Mouse (Mus musculus) ES-E14 (cell line): ENCODE results near the gene 5031439G07Rik. TPM values are rescaled to one million over a fixed set of nuclear protein-coding genes. Genes with fewer than 3 reads are reported as not detected.

Experiments used
- DNase-seq: peaks from one replicate; pipeline ENCODE4 v3.0.0-alpha.2; 2013; ENCODE audit warnings: low read depth, low spot score
- H3K27ac ChIP-seq: 2 replicates; pipeline ENCODE4 v1.5.1; 2012; ENCODE audit warnings: low read depth, mild to moderate bottlenecking, low read length, moderate library complexity, mixed read lengths; ENCODE audit not compliant: poor library complexity, insufficient read depth, severe bottlenecking
- H3K36me3 ChIP-seq: 2 replicates; pipeline ENCODE4 v1.6.1; 2012; ENCODE audit warnings: mild to moderate bottlenecking, low read length, moderate library complexity, mixed read lengths; ENCODE audit not compliant: control insufficient read depth, poor library complexity, insufficient read depth, severe bottlenecking
- H3K4me1 ChIP-seq, 2 experiments: fragments of 150-350 bp in 1 of 2; sonication (generic) in 1 of 2; 2 replicates each; pipeline ENCODE4 v1.6.1; 2012; ENCODE audit warnings: low read length in 2 of 2, mild to moderate bottlenecking in 1 of 2, mixed read lengths in 1 of 2; ENCODE audit not compliant: control insufficient read depth in 2 of 2, insufficient read depth in 2 of 2, poor library complexity in 1 of 2
- H3K4me3 ChIP-seq, 2 experiments: fragments of 150-350 bp in 1 of 2; sonication (generic) in 1 of 2; 2 replicates each; pipeline ENCODE4 v1.5.1; 2012; ENCODE audit warnings: low read length in 2 of 2, low read depth in 1 of 2, mild to moderate bottlenecking in 1 of 2, mixed read lengths in 1 of 2; ENCODE audit not compliant: insufficient read depth in 1 of 2, poor library complexity in 1 of 2, severe bottlenecking in 1 of 2
- H3K9ac ChIP-seq: 2 replicates; pipeline ENCODE4 v1.6.1; 2012; ENCODE audit warnings: low read depth, mild to moderate bottlenecking, low read length, mixed read lengths; ENCODE audit not compliant: poor library complexity, insufficient read depth, severe bottlenecking
- H3K9me3 ChIP-seq: fragments of 150-350 bp; sonication (generic); 2 replicates; pipeline ENCODE4 v1.6.1; 2012; ENCODE audit warnings: low read depth, mild to moderate bottlenecking, low read length; ENCODE audit not compliant: control insufficient read depth, insufficient read depth
- CHD2 ChIP-seq: IDR thresholded peaks from 2 replicates; pipeline ENCODE4 v1.6.1; 2014; ENCODE audit warnings: mild to moderate bottlenecking, low read depth, low read length, inconsistent platforms
- HCFC1 ChIP-seq: IDR thresholded peaks from 2 replicates; pipeline ENCODE4 v1.6.1; 2012; ENCODE audit warnings: low read length, inconsistent platforms, borderline replicate concordance; ENCODE audit not compliant: insufficient read depth
- MAFK ChIP-seq: IDR thresholded peaks from 2 replicates; pipeline ENCODE4 v1.6.1; 2014; ENCODE audit warnings: mild to moderate bottlenecking, low read depth, low read length, inconsistent platforms; ENCODE audit not compliant: insufficient read depth
- ZC3H11A ChIP-seq: IDR thresholded peaks from 2 replicates; pipeline ENCODE4 v1.6.1; 2012; ENCODE audit warnings: low read depth, mild to moderate bottlenecking, inconsistent platforms, low read length, borderline replicate concordance
- ZNF384 ChIP-seq: IDR thresholded peaks from 2 replicates; pipeline ENCODE4 v1.6.1; 2012; ENCODE audit warnings: low read depth, low read length, inconsistent platforms
- in situ Hi-C, 2 experiments: fragments of 600-800 bp; cut with MboI; formaldehyde crosslinking; loops; one replicate each; pipeline ENCODE4 v1.15.1; 2025; ENCODE audit warnings: low sequenced_read_pairs in 2 of 2, inconsistent platforms in 1 of 2; ENCODE audit not compliant: unreplicated experiment in 2 of 2
- total RNA-seq: library from RNA; depleted of rRNA; stranded (reverse); fragments of 300-350 nt; gene quantifications from 2 replicates; pipeline ENCODE4 v1.2.3, GENCODE M21; 2012

Gene 5031439G07Rik
- total RNA-seq, 1 experiment: 18.4 TPM

DNA sequence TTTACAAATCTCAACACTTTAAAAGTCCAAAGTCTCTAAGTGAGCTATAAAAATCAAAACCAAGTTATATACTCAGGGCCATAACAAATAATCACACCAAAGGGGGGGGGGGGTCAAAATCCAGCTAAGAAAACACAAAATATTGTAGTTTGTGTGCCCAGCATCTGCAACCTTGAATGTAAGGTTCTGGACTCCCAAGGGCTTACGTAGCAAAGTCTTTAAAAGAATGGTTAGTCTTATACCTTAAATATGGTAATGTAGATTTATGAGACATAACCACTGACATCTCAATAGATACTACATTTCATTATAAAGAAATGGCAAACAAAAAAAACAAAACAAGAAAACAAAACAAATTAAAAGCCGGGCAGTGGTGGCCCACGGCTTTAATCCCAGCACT, 68.4 kb downstream of the 5031439G07Rik start, which contains the start of gene Gm29666:
TSS of gene Gm29666 (minus strand) at position 101 of the 400 bp plus-strand sequence.
- H3K36me3 ChIP-seq: 0 out of 2 replicates have a peak, but pooled peaks cover 3% of the 10 kb centered on the region
- H3K9ac ChIP-seq: no peak within 1 kb of the TSS
- no peak for DNase-seq
- H3K4me1 ChIP-seq: peaks cover 0 to 2% of the 10 kb centered on the region in 2 experiments; a peak in 1 of 4 replicates
- H3K9me3 ChIP-seq: no peaks in the 10 kb centered on the region
- H3K4me3 ChIP-seq: no peak within 1 kb of the TSS
- H3K27ac ChIP-seq: no peak within 1 kb of the TSS
- TF ChIP-seq CHD2 (no peak), MAFK (no peak), ZNF384 (no peak), HCFC1 (no peak), ZC3H11A (no peak)
- in situ Hi-C loops: loop anchor here in 1 of 2 experiments (10.0 kb wide), 1 partner anchor 245 kb away; no protein-coding TSS in a partner anchor

- no peak for DNase-seq
- H3K9me3 ChIP-seq: 0 out of 2 replicates have a peak, but pooled peaks cover 2% of the 10 kb centered on the region
- in situ Hi-C loops: no loop called here
- no peaks in the 10 kb centered on the region; the same call in 1 of the 2 replicates for H3K36me3 ChIP-seq
- no peak overlapping the region for H3K9ac ChIP-seq
- TF ChIP-seq HCFC1 (no peak), CHD2 (no peak), ZC3H11A (no peak), MAFK (no peak), ZNF384 (no peak)
- H3K4me3 ChIP-seq: no peak overlapping the region
- H3K4me1 ChIP-seq: no peaks in the 10 kb centered on the region
- no peak overlapping the region for H3K27ac ChIP-seq
Measured at GRCm38 (mm10) chr15:84913201-84913600, 75.2 kb downstream of the 5031439G07Rik start.

GRCm38 (mm10) chr15:84903843-84904385, 84.4 kb downstream of the 5031439G07Rik start:
- no peak overlapping the region for H3K9ac ChIP-seq
- H3K9me3 ChIP-seq: no peaks in the 10 kb centered on the region
- no peak for DNase-seq
- peaks cover 0 to 4% of the 10 kb centered on the region in 2 experiments; a peak in 1 of 4 replicates for H3K4me1 ChIP-seq
- no peak overlapping the region for H3K4me3 ChIP-seq
- in situ Hi-C loops: no loop called here
- no peak for TF ChIP-seq ZNF384
- no peak for TF ChIP-seq CHD2
- TF ChIP-seq MAFK: no peak
- TF ChIP-seq HCFC1: no peak
- no peak for TF ChIP-seq ZC3H11A
- H3K36me3 ChIP-seq: no peaks in the 10 kb centered on the region
- H3K27ac ChIP-seq: no peak overlapping the region

DNA sequence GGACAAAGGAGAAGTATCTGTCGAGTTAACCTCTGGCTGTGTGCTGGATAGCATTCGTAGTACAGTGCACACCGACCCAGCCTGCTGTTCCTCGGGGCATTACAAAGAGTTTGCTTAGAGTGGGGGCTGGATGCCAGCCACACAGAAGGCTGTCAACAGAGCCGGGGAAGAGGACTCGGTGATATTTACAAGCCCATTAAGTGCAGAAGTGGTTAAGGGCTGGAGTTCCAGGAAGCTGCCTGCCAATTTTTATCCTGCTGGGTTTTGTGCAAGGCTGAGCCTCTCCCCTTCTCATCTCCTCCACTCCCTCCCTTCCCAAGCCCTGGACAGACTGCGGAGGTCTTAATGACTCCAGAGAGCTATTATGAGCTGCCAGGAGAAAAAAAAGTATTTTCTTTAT, 90.3 kb downstream of the 5031439G07Rik start:
- in situ Hi-C loops: no loop called here
- Histone ChIP-seq H3K36me3 (no peaks in the 10 kb centered on the region), H3K4me3 (no peak overlapping the region), H3K9me3 (0 out of 2 replicates have a peak, but pooled peaks cover 2% of the 10 kb centered on the region), H3K9ac (no peak overlapping the region), H3K27ac (no peak overlapping the region), H3K4me1 (peaks cover 3% of the 10 kb centered on the region in 2 experiments; a peak in 1 of 4 replicates)
- DNase-seq: no peak
- no peak for TF ChIP-seq HCFC1
- no peak for TF ChIP-seq CHD2
- TF ChIP-seq MAFK: no peak
- no peak for TF ChIP-seq ZNF384
- no peak for TF ChIP-seq ZC3H11A
